Mouse (Mus musculus): ENCODE data around the gene 7530416G11Rik. TPM values are rescaled to one million over a fixed set of nuclear protein-coding genes. Genes with fewer than 3 reads are reported as not detected.

7530416G11Rik gene
- not detected for total RNA-seq (2021)
- long read RNA-seq, experiment 1, result 0 reads
- long read RNA-seq, experiment 2, result 0 reads

DNA sequence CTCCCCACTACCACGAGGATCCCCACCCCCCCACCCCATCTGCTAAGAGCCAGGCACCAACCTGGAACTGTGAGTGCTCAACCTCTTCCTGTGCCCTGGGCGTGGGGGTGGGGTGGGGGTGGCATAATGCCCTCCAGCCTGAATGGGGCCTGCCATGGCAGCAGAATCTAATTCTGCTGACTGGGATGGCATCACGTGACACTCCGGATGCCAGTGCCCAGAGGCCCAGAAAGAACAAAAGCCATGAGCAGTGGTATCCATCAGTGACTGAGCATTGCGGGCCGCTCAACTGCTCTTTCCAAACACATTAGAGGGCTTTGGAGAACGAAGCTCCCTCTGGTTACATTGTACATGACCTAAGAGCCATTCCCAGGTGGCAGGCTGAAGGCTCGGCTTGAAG lies at the start of gene 7530416G11Rik:
Gene 7530416G11Rik, minus strand, starts transcription at position 101 of the 400 bp plus-strand sequence.
- no peak for DNase-seq (ENCODE audit: low spot score in 2 of 2)
- intact Hi-C loops (cut with DNase I), result no loop called here

DNA sequence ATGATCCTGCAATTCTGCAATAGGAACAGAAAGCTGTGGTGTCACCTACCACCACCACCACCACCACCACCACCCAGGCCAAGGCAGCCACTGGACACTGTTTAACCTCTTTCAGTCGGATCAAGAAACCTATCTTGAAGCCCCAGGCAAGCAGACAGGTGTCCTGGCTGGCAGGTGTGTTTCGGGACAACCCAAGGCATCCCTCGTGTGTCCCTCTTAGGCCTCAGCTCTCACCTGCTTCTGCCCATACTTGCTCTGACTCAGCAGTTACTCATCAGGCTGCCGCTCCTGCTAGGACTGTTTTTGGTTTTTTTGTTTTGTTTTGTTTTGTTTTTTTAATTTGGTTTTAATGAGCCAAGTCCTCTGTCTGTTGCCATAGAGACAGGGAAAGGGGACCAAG lies 43.5 kb upstream of the 7530416G11Rik start:
- intact Hi-C loops (cut with DNase I), result no loop called here
- DNase-seq (ENCODE audit: low spot score in 2 of 2), result no peak

- intact Hi-C loops (cut with DNase I), result no loop called here
These were observed 42.3 kb upstream of the 7530416G11Rik start for GRCm38 (mm10) chr15:85545369-85545768.

GRCm38 (mm10) chr15:85538170-85538569 lies 35.1 kb upstream of the 7530416G11Rik start:
- intact Hi-C loops (cut with DNase I), result no loop called here
- no peak for DNase-seq (ENCODE audit: low spot score in 2 of 2)

More at GRCm38 (mm10) chr15:85545369-85545768, 42.3 kb upstream of the 7530416G11Rik start:
- DNase-seq (ENCODE audit: low spot score in 2 of 2), result no peak

GRCm38 (mm10) chr15:85537151-85537550 lies 34.1 kb upstream of the 7530416G11Rik start:
- DNase-seq (ENCODE audit: low spot score in 2 of 2), result no peak
- intact Hi-C loops (cut with DNase I), result no loop called here

DNA sequence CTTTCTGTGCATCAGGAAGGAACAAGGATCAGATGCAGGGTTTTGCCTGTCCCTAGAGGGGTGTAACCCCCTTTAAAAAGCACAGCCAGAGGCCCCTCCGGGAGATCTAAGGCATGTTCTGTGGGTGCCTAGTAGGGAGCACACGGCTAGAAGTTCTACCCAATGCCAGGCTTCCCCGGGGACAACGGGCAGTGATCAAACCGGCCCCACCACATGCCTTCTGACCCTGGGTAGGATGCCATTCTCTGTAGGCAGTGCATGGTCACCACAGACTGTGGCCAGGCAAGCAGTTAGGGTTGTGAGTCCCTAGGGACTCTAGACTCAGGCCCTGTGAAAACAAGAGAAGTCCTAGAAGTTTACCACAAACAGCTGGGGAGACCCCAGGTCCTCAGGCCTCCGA lies 31.6 kb upstream of the 7530416G11Rik start:
- intact Hi-C loops (cut with DNase I), result no loop called here
- DNase-seq (ENCODE audit: low spot score in 2 of 2), result no peak

DNA sequence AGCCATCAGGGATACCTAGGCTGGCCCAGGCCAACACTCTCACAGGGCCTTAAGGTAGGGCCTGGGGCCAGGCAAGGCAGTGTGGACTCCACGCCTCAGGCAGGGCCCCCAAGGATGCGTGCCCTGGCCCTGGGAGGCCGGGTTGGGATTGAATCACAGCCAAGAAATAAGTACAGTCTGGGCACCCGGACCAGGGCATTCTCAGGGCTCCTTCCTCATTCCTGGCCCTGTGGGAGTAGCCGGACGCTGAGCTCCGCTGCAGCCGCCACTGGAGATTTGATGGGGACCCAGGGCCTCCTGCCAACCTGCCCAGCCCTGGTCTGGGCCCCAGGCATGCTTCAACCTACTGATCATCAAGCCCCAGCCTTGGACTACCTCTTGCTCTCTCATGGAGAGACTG lies 31.2 kb upstream of the 7530416G11Rik start:
- intact Hi-C loops (cut with DNase I), result no loop called here
- no peak for DNase-seq (ENCODE audit: low spot score in 2 of 2)

- intact Hi-C loops (cut with DNase I), result no loop called here
- DNase-seq (ENCODE audit: low spot score in 2 of 2), result no peak
These were observed 29.0 kb upstream of the 7530416G11Rik start for GRCm38 (mm10) chr15:85532063-85532462.

GRCm38 (mm10) chr15:85529911-85530310 lies 26.9 kb upstream of the 7530416G11Rik start:
- intact Hi-C loops (cut with DNase I), result no loop called here
- DNase-seq (ENCODE audit: low spot score in 2 of 2), result no peak

DNA sequence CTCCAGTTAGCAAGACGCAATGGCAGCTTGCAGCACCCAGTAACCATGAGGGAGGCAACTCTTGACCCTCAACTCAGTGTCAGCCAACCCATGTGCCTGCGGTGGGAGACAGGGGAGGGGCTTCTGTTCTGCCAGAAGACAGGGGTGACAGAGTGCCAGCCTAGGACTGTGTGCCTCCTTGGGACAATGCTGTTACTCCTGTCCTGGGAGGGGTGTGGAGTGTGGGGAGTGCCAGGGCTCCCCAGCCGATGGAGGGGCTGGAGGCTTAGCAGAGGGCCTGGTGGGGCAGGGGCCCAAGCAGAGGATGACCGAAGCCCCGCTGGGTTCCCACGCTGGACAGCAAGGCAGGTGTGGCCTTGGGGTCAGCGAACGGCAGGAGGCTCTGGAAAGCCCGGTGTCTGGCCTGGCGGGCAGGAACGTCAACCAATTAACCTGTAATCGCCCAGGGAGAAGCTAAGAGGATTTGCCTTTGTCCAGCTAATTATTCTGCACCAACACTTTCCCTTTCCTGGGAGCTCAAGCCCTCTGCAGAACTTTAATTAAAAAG lies 21.4 kb upstream of the 7530416G11Rik start:
- DNase-seq (ENCODE audit: low spot score in 2 of 2), result no peak
- intact Hi-C loops (cut with DNase I), result no loop called here

- peak in 1 of 2 experiments; percentile 13 for DNase-seq (ENCODE audit: low spot score in 2 of 2)
- intact Hi-C loops (cut with DNase I), result no loop called here
These were observed 20.4 kb upstream of the 7530416G11Rik start for GRCm38 (mm10) chr15:85523173-85523991.

DNA sequence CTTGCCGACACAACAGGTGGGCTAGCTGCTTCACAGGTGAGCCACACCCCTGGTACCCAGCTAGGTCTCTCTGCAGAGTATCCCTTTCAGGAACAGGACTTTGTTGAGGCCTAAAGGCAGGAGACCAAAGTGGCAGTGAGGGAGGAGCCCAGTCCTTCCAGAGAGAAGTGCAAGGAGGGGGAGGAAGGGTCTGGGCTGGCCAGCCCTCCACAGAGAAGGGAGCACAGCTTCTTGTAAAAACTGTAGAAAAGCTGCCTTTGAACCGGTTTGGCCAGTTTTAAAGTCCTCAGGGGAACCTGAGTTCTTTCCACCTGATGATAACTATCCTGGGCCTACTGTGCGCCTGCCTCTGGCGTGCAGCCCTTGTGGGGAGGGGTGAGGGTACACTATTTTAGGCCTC lies 16.4 kb upstream of the 7530416G11Rik start:
- no peak for DNase-seq (ENCODE audit: low spot score in 2 of 2)
- intact Hi-C loops (cut with DNase I), result no loop called here

GRCm38 (mm10) chr15:85507370-85508014 lies 4.5 kb upstream of the 7530416G11Rik start:
- no peak for DNase-seq (ENCODE audit: low spot score in 2 of 2)
- intact Hi-C loops (cut with DNase I), result no loop called here

DNA sequence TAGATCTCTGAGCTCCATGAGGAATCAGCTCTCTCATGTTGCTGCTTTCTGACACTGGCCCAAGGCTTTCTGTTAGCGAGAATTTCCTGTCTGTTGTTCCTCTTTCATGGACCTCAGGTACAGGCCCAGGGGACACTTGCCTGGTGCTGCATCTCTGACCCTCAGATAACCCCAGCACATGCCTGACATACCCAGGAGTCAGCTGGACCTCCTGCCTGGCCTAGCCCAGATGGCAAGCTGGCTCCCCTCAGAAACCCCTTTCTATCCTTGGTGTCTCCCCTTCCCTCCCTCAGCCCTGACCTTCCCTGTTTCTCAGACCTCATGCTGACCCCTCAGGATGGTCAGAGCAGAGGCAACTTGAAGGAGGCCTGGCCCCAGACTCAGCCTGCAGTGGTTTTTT lies 3.7 kb upstream of the 7530416G11Rik start:
- intact Hi-C loops (cut with DNase I), result no loop called here
- no peak for DNase-seq (ENCODE audit: low spot score in 2 of 2)

- peak in 1 of 2 experiments; percentile 25 for DNase-seq (ENCODE audit: low spot score in 2 of 2)
- intact Hi-C loops (cut with DNase I), result no loop called here
These were observed 2.3 kb upstream of the 7530416G11Rik start for GRCm38 (mm10) chr15:85505118-85505925.

- intact Hi-C loops (cut with DNase I), result no loop called here
- DNase-seq (ENCODE audit: low spot score in 2 of 2), result no peak
These were observed 2.8 kb downstream of the 7530416G11Rik start for GRCm38 (mm10) chr15:85500267-85500666.

- DNase-seq (ENCODE audit: low spot score in 2 of 2), result no peak
- intact Hi-C loops (cut with DNase I), result no loop called here
These were observed 5.0 kb downstream of the 7530416G11Rik start for GRCm38 (mm10) chr15:85497981-85498475.

- intact Hi-C loops (cut with DNase I), result no loop called here
- no peak for DNase-seq (ENCODE audit: low spot score in 2 of 2)
These were observed 5.5 kb downstream of the 7530416G11Rik start for GRCm38 (mm10) chr15:85497548-85497947.

DNA sequence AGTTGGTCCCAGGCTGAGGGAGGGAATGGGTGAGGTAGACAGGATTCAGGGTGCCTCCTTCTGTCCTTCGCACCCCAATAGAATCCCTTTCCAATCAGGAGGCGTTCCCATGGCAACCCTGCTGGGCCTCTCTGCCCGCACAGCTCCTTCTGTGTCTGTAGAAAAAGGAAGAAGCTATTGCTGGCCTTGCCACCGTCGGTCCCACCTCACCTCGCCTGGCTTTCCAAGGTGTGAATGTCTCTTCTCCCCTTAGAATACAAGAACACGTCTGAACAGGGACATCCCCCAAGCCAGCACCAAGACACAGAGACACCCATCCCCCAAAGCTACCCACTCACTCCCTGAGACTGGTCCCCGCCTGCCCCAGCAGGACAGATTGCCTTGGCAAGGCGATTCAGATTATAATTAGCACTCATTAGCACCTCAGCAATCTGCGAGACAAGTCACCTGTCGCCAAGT lies 8.8 kb downstream of the 7530416G11Rik start:
- peak; percentile 73 to 86 for DNase-seq (ENCODE audit: low spot score in 2 of 2)
- intact Hi-C loops (cut with DNase I), result no loop called here

All from left cerebral cortex, postnatal 14 days (tissue).